Mouse (Mus musculus): Measurements from ENCODE around the gene 9930021J03Rik. TPM values are rescaled to one million over a fixed set of nuclear protein-coding genes. Genes with fewer than 3 reads are reported as not detected.

9930021J03Rik gene
- polyA plus RNA-seq, 1 experiment from 2014 or later: 8.1 TPM

DNA sequence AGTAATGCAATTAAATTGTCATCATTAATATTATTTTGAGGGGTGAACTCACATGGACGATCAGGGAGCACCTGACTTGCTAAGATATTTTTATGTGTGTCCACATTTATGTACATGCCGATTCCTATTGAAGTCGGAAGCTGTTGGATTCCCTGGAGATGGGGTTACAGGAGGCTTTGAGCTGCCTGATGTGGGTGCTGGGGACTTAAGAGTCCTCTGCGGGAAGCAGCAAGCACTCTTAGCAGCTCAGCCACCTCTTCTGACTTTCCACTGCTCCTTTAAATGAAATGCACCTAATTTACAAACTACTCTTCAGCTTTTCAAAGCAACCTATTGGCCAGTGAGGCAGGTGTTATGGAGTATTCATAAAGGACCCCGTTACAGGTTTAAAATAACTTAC is 97.3 kb downstream of the 9930021J03Rik start:
- Histone ChIP-seq H3K4me3 (no peak overlapping the region), H3K9me3 (no peaks in the 10 kb centered on the region), H3K4me1 (no peaks in the 10 kb centered on the region), H3K27ac (replicated peaks) (no peak overlapping the region), H3K9ac (replicated peaks) (no peak overlapping the region), H3K4me2 (replicated peaks) (no peak overlapping the region), H3K36me3 (no peaks in the 10 kb centered on the region), H3K27me3 (no peaks in the 10 kb centered on the region)
- whole genome bisulfite sequencing: 68% methylated on average over 5 of the region's 5 CpGs
- ATAC-seq (replicated peaks): no peak

DNA sequence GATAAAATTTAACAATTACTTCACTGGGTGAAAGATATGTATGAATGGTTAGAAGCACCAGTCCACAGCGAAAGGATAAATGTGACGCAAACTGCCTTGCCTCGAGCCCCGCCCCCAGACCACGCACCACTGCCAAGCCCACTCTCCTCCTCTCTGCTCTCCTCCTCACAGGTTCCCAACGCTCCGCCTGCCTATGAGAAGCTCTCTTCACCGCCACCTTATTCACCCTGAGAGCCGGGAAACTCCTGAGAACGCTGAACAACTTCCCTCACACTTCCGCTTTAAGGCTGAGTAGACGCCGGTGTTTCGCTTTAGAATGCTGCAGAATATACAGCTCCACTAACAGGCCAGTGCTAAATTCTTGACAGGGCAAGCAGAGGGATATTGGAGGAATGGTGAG is 97.8 kb downstream of the 9930021J03Rik start:
- no peak overlapping the region for H3K4me2 ChIP-seq (replicated peaks)

DNA sequence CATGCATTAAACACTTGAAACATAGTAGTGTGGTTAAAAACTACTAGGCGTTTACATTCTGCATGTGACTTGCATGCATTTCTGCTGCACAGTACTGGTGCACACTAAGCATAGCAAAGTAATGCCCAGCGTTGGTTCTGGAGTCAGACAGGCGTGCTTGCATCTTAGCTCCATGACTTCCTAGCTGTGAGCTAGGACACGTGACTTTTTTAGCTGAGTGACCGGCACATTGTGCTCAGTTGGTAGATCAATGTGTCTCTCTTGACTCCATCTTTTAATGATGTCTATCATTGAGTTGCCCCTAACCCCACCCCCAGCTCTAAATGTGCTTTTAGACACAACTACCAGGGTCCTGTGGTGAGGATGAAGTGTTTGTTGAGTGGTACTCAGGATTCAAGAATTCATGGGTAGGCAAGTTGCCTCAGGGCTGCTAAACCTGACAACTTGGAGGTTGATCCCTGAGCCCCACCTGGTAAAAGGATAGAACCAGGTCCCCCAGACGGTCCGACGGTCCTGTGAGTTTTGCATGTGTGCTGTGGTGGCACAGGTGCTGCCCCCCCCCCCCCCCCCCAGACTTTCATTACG is 98.4 kb downstream of the 9930021J03Rik start:
- ATAC-seq (replicated peaks): no peak
- no peak overlapping the region for H3K9ac ChIP-seq (replicated peaks)
- H3K4me2 ChIP-seq (replicated peaks): no peak overlapping the region
- H3K27me3 ChIP-seq: no peaks in the 10 kb centered on the region
- H3K4me1 ChIP-seq: no peaks in the 10 kb centered on the region
- WGBS: 91% methylated on average over 9 of the region's 9 CpGs
- H3K4me3 ChIP-seq: no peak overlapping the region
- H3K9me3 ChIP-seq: no peaks in the 10 kb centered on the region
- H3K27ac ChIP-seq (replicated peaks): no peak overlapping the region
- H3K36me3 ChIP-seq: no peaks in the 10 kb centered on the region

More for the DNA sequence above, 97.8 kb downstream of the 9930021J03Rik start:
- no peaks in the 10 kb centered on the region for H3K4me1 ChIP-seq
- H3K27me3 ChIP-seq: no peaks in the 10 kb centered on the region
- ATAC-seq (replicated peaks): no peak
- no peak overlapping the region for H3K4me3 ChIP-seq
- no peak overlapping the region for H3K9ac ChIP-seq (replicated peaks)
- no peak overlapping the region for H3K27ac ChIP-seq (replicated peaks)
- WGBS: 68% methylated on average over 14 of the region's 14 CpGs
- no peaks in the 10 kb centered on the region for H3K36me3 ChIP-seq
- H3K9me3 ChIP-seq: no peaks in the 10 kb centered on the region

DNA sequence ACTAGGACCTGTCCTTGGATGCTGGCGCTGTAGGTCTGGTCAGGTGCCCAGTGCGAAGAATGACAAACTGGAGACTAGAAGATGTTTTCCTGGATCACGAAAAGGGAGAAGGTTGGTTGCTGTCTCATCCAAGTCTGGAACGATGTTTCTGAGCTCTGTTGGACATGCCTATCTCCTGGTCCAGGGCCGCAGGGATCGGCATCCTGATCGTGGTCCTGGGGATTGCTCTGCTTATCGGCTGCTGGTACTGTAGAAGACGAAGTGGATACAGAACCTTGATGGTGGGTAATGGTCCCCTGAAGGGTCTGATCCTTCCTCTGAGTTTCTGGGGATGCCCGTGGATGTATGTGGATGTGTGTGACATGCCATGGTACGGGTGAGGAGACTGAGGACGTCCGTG is 101.4 kb downstream of the 9930021J03Rik start:
- Histone ChIP-seq H3K9me3 (no peaks in the 10 kb centered on the region), H3K9ac (replicated peaks) (no peak overlapping the region), H3K27me3 (no peaks in the 10 kb centered on the region), H3K4me1 (no peaks in the 10 kb centered on the region), H3K4me3 (no peak overlapping the region), H3K27ac (replicated peaks) (no peak overlapping the region), H3K4me2 (replicated peaks) (no peak overlapping the region), H3K36me3 (no peaks in the 10 kb centered on the region)
- no peak for ATAC-seq (replicated peaks)
- 96% methylated on average over 13 of the region's 13 CpGs for WGBS

DNA sequence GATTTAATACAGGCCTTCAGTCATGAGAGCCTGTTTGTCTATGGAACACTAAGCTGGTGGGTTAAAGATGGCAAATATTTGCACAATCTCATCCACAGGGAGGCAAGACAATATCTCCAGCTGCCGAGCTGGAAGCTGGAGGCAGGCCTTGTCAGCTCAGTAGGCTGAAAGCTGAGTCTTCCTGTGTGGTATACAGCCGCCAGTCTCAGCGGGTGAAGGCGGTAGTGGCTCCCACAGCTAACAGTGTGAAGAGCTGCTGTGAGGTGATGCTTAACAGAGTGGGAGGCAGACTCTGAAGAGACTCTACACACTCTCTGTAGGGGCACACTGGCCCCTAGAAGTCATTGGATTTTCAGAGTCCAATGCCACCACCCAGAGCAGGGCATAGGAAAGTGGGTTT is 104.1 kb downstream of the 9930021J03Rik start:
- Histone ChIP-seq H3K36me3 (no peaks in the 10 kb centered on the region), H3K27ac (replicated peaks) (no peak overlapping the region), H3K4me3 (no peak overlapping the region), H3K4me2 (replicated peaks) (no peak overlapping the region), H3K4me1 (no peaks in the 10 kb centered on the region), H3K27me3 (no peaks in the 10 kb centered on the region), H3K9ac (replicated peaks) (no peak overlapping the region), H3K9me3 (no peaks in the 10 kb centered on the region)
- WGBS: 71% methylated on average over 4 of the region's 4 CpGs
- ATAC-seq (replicated peaks): no peak

DNA sequence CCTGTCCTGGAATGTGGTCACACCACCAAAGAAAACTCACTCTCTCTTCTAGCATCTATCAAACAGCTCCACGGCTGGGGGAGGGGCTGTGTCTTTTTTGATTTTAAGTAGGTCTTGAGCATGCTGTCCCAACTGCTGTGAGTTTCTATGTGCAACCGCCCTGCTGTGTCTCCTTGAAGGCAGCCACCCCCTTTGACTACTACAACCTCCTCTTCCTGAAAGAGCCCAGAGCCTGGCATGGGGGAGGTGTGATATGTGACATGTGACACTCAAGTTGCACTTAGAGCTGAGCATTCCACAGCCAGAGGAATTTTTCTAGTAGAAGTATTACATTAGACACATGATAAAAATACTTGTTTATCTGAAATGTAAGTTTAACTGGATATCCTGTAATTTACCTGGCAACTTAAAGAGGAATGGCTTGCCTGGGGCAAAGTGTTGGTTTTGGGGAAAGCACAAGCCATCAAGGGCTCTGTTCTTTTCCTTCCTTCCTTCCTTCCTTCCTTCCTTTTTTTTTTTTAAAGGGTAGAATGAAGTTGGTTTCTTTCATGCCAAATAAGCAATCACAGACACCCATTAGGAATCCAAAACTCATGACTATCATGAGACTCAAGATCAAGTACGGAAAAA is 108.4 kb downstream of the 9930021J03Rik start, which contains the start of gene Mlana:
Gene Mlana (plus strand): TSS at position 580 of the 630 bp plus-strand sequence.
- H3K9ac ChIP-seq (replicated peaks): no peak within 1 kb of the TSS
- no peak within 1 kb of the TSS for H3K4me3 ChIP-seq
- WGBS: 55% methylated on average over 3 of the region's 3 CpGs
- no peaks in the 10 kb centered on the region for H3K9me3 ChIP-seq
- ATAC-seq (replicated peaks): no peak
- no peak within 1 kb of the TSS for H3K4me2 ChIP-seq (replicated peaks)
- H3K27me3 ChIP-seq: no peaks in the 10 kb centered on the region
- H3K27ac ChIP-seq (replicated peaks): no peak within 1 kb of the TSS
- H3K4me1 ChIP-seq: no peaks in the 10 kb centered on the region
- H3K36me3 ChIP-seq: no peaks in the 10 kb centered on the region

DNA sequence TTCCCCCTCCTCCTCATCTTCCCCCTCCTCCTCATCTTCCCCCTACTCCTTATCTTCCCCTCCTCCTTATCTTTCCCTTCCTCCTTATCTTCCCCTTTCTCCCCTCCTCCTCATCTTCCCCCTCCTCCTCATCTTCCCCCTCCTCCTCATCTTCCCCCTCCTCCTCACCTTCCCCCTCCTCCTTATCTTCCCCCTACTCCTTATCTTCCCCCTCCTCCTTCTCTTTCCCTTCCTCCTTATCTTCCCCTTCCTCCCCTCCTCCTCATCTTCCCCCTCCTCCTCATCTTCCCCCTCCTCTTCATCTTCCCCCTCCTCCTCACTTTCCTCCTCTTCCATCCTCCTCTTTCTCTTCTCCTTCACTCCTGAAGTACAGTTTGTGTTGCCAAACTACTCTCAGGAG is 108.9 kb downstream of the 9930021J03Rik start:
- Histone ChIP-seq H3K36me3 (no peaks in the 10 kb centered on the region), H3K4me3 (no peak overlapping the region), H3K27ac (replicated peaks) (no peak overlapping the region), H3K9me3 (no peaks in the 10 kb centered on the region), H3K4me2 (replicated peaks) (no peak overlapping the region), H3K4me1 (no peaks in the 10 kb centered on the region), H3K27me3 (no peaks in the 10 kb centered on the region), H3K9ac (replicated peaks) (no peak overlapping the region)
- ATAC-seq (replicated peaks): no peak

DNA sequence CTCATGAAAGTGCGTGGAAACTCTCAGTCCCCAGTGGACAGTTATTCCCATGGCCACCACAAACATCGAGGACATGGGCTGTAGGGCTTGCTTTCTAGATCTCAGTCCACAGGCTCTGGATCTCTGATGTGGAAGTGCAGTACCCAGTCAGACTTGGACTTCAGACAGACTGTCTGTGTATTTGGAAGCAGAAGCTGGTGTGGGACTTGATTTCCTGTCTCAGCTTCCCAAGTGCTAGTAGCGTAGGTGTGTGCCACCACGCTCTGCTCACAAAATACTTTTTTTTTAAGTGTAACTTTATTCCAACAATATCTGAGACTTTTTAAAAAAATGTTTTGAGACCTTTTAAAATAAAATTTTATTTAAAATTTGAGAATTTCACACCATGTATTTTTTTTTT is 109.5 kb downstream of the 9930021J03Rik start:
- no peak for ATAC-seq (replicated peaks)
- Histone ChIP-seq H3K4me3 (no peak overlapping the region), H3K27ac (replicated peaks) (no peak overlapping the region), H3K4me1 (no peaks in the 10 kb centered on the region), H3K27me3 (no peaks in the 10 kb centered on the region), H3K36me3 (no peaks in the 10 kb centered on the region), H3K9me3 (no peaks in the 10 kb centered on the region), H3K9ac (replicated peaks) (no peak overlapping the region), H3K4me2 (replicated peaks) (no peak overlapping the region)
- WGBS: 95% methylated on average over 4 of the region's 4 CpGs

DNA sequence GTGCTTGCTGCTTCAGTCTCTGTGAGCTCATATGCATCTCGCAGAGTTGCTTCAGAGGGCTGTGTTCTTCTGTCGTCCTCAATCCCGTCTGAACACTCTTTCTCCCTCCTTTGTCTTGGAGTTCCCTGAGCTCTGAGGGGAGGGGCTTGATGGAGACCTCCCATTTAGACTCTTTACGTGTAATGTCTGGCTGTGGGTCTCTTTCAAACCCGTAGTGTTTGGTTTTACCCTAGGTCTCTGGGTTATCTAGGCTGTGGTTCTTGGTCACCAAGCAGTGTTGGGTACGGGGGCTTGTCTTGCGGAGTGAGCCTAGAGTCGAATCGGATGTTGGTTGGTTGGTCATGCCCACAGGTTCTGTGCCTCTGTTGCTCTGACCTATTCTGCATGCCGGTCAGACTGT is 110.7 kb downstream of the 9930021J03Rik start:
- Histone ChIP-seq H3K4me2 (replicated peaks) (no peak overlapping the region), H3K36me3 (no peaks in the 10 kb centered on the region), H3K27ac (replicated peaks) (no peak overlapping the region), H3K9ac (replicated peaks) (no peak overlapping the region), H3K4me3 (no peak overlapping the region), H3K27me3 (no peaks in the 10 kb centered on the region), H3K9me3 (no peaks in the 10 kb centered on the region), H3K4me1 (no peaks in the 10 kb centered on the region)
- ATAC-seq (replicated peaks): no peak
- WGBS: 81% methylated on average over 10 of the region's 10 CpGs

DNA sequence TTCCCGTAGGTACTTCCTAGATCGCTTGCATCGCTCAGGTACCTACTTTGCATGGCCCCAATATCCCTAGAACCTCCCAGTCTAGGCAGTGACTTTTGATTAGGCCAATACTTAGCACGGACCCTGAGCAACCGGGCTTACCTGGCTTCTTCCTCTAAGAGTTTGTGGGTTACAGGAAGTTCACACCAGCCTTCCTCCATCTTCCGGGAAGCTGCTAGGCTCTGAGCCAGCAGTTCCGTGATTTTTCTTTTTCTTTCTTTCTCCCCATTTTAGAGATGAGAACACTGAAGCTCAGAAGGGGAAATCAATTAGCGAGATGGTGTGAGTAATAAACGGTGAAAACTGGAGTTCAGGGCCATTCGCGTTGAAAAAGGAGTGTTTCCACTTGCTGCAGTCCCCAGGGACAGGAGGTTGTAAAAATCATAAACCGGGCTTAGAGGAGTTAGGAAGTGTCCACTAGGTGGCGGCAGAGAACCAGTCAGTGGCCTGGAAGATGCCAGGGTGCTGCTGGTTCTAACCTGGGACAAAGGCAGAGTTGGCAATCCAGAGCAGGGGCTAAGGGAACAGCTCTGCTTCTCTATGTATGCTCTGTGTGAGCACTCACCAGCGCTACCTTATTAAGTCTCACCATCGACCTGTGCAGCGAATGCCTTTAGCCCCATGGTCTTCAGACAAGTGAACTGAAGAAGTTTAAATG is 121.8 kb downstream of the 9930021J03Rik start:
- H3K4me2 ChIP-seq (replicated peaks): no peak overlapping the region
- H3K27ac ChIP-seq (replicated peaks): no peak overlapping the region
- H3K36me3 ChIP-seq: no peaks in the 10 kb centered on the region
- no peaks in the 10 kb centered on the region for H3K9me3 ChIP-seq
- peak; percentile 78 for ATAC-seq (replicated peaks)
- H3K9ac ChIP-seq (replicated peaks): no peak overlapping the region
- WGBS: 55% methylated on average over 16 of the region's 16 CpGs
- no peaks in the 10 kb centered on the region for H3K4me1 ChIP-seq
- H3K4me3 ChIP-seq: no peak overlapping the region
- no peaks in the 10 kb centered on the region for H3K27me3 ChIP-seq

DNA sequence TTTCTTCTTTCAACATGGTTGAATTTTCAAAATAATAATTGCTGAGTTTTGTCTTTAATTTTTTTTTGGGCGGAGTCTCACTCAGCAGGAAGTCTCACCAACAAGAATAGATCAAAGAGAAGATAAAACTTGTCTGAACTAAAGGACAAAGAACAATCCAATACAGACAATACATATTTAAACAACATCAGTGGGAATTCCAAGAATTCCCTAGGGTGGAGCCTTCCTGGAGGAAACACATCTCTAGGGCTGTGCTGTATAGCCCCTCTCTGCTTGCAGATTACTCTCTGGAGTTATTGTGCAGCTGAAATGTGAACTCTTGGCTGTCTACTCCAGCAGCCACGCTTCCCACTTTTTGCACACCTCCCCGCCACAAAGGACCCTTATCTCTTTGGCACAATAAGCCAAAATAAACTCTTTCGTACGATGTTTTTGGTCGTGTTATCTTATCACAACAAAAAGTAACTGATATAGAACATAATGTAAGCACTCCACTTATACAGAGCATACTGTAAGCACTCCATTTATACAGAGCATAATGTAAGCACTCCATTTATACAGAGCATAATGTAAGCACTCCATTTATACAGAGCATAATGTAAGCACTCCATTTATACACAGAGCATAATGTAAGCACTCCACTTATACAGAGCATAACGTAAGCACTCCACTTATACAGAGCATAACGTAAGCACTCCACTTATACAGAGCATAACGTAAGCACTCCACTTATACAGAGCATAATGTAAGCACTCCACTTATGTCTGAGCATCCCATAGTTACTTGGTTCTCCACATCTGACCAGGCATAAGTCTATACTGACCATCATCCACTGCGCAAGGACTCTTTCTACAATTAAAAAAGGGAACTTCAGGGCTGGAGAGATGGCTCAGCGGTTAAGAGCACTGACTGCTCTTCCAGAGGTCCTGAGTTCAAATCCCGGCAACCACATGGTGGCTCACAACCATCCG is 125.3 kb downstream of the 9930021J03Rik start:
- H3K4me2 ChIP-seq (replicated peaks): no peak overlapping the region
- 81% methylated on average over 13 of the region's 13 CpGs for WGBS
- H3K9me3 ChIP-seq: no peaks in the 10 kb centered on the region
- H3K4me3 ChIP-seq: no peak overlapping the region
- H3K9ac ChIP-seq (replicated peaks): no peak overlapping the region
- no peaks in the 10 kb centered on the region for H3K36me3 ChIP-seq
- no peak overlapping the region for H3K27ac ChIP-seq (replicated peaks)
- no peaks in the 10 kb centered on the region for H3K27me3 ChIP-seq
- H3K4me1 ChIP-seq: no peaks in the 10 kb centered on the region
- no peak for ATAC-seq (replicated peaks)

All from forebrain, embryonic 15.5 days (tissue).